Mouse (Mus musculus): Measurements from ENCODE around the gene AU040320. TPM values are rescaled to one million over a fixed set of nuclear protein-coding genes. Genes with fewer than 3 reads are reported as not detected.

AU040320 gene
- polyA plus RNA-seq, 1 experiment, result 56.6 TPM

GRCm38 (mm10) chr4:126750863-126751555 is 2.3 kb upstream of the AU040320 start:
- no peaks in the 10 kb centered on the region for H3K27me3 ChIP-seq (replicated peaks; ENCODE audit: control insufficient read depth, insufficient read depth, low read length)
- no peak for TF ChIP-seq CTCF (conservative IDR thresholded peaks at IDR 0.05; ENCODE audit: insufficient read depth, insufficient read length, low read depth, low read length)
- no peak for TF ChIP-seq POLR2A (IDR thresholded peaks at IDR 0.05; ENCODE audit: low read depth, low read length)
- 90% methylated on average over 8 of the region's 8 CpGs for WGBS
- H3K4me1 ChIP-seq (ENCODE audit: control insufficient read depth, insufficient read depth, low read length), result 0 out of 2 replicates have a peak, but pooled peaks cover 3% of the 10 kb centered on the region
- no peaks in the 10 kb centered on the region; the same call in 1 of the 2 replicates for H3K36me3 ChIP-seq (ENCODE audit: control insufficient read depth, insufficient read depth, low read length)
- DNase-seq, result no peak
- no peak overlapping the region for H3K27ac ChIP-seq (ENCODE audit: insufficient read depth, low read depth, low read length)
- H3K4me3 ChIP-seq (ENCODE audit: insufficient read depth, low read depth, low read length), result no peak overlapping the region

GRCm38 (mm10) chr4:126751556-126752023 is 1.8 kb upstream of the AU040320 start:
- Histone ChIP-seq H3K27me3 (replicated peaks; ENCODE audit: control insufficient read depth, insufficient read depth, low read length) (no peaks in the 10 kb centered on the region), H3K4me1 (ENCODE audit: control insufficient read depth, insufficient read depth, low read length) (0 out of 2 replicates have a peak, but pooled peaks cover 3% of the 10 kb centered on the region), H3K4me3 (ENCODE audit: insufficient read depth, low read depth, low read length) (no peak overlapping the region), H3K27ac (ENCODE audit: insufficient read depth, low read depth, low read length) (no peak overlapping the region), H3K36me3 (ENCODE audit: control insufficient read depth, insufficient read depth, low read length) (no peaks in the 10 kb centered on the region)
- TF ChIP-seq POLR2A (IDR thresholded peaks at IDR 0.05; ENCODE audit: low read depth, low read length) (no peak), CTCF (conservative IDR thresholded peaks at IDR 0.05; ENCODE audit: insufficient read depth, insufficient read length, low read depth, low read length) (no peak)
- DNase-seq, result no peak
- 76% methylated on average over 10 of the region's 10 CpGs for WGBS

GRCm38 (mm10) chr4:126752024-126752607 is 1.2 kb upstream of the AU040320 start:
- H3K4me3 ChIP-seq (ENCODE audit: insufficient read depth, low read depth, low read length), result peak overlapping the region; percentile 82
- no peaks in the 10 kb centered on the region for H3K27me3 ChIP-seq (replicated peaks; ENCODE audit: control insufficient read depth, insufficient read depth, low read length)
- H3K27ac ChIP-seq (ENCODE audit: insufficient read depth, low read depth, low read length), result no peak overlapping the region
- H3K4me1 ChIP-seq (ENCODE audit: control insufficient read depth, insufficient read depth, low read length), result 0 out of 2 replicates have a peak, but pooled peaks cover 3% of the 10 kb centered on the region
- no peaks in the 10 kb centered on the region for H3K36me3 ChIP-seq (ENCODE audit: control insufficient read depth, insufficient read depth, low read length)
- WGBS, result 16% methylated on average over 13 of the region's 13 CpGs
- no peak for DNase-seq
- no peak for TF ChIP-seq CTCF (conservative IDR thresholded peaks at IDR 0.05; ENCODE audit: insufficient read depth, insufficient read length, low read depth, low read length)
- TF ChIP-seq POLR2A (IDR thresholded peaks at IDR 0.05; ENCODE audit: low read depth, low read length), result no peak

GRCm38 (mm10) chr4:126752608-126753141 is 669 bp upstream of the AU040320 start:
- Histone ChIP-seq H3K27ac (ENCODE audit: insufficient read depth, low read depth, low read length) (no peak overlapping the region), H3K4me1 (ENCODE audit: control insufficient read depth, insufficient read depth, low read length) (0 out of 2 replicates have a peak, but pooled peaks cover 3% of the 10 kb centered on the region), H3K36me3 (ENCODE audit: control insufficient read depth, insufficient read depth, low read length) (no peaks in the 10 kb centered on the region; the same call in 1 of the 2 replicates), H3K27me3 (replicated peaks; ENCODE audit: control insufficient read depth, insufficient read depth, low read length) (no peaks in the 10 kb centered on the region), H3K4me3 (ENCODE audit: insufficient read depth, low read depth, low read length) (peak overlapping the region; percentile 82)
- WGBS, result under 1% methylated on average over 23 of the region's 23 CpGs
- no peak for TF ChIP-seq POLR2A (IDR thresholded peaks at IDR 0.05; ENCODE audit: low read depth, low read length)
- TF ChIP-seq CTCF (conservative IDR thresholded peaks at IDR 0.05; ENCODE audit: insufficient read depth, insufficient read length, low read depth, low read length), result no peak
- no peak for DNase-seq

- Histone ChIP-seq H3K4me1 (ENCODE audit: control insufficient read depth, insufficient read depth, low read length) (0 out of 2 replicates have a peak, but pooled peaks cover 3% of the 10 kb centered on the region), H3K36me3 (ENCODE audit: control insufficient read depth, insufficient read depth, low read length) (no peaks in the 10 kb centered on the region; the same call in 1 of the 2 replicates), H3K4me3 (ENCODE audit: insufficient read depth, low read depth, low read length) (peak overlapping the region; percentile 82), H3K27ac (ENCODE audit: insufficient read depth, low read depth, low read length) (peak overlapping the region; percentile 70), H3K27me3 (replicated peaks; ENCODE audit: control insufficient read depth, insufficient read depth, low read length) (no peaks in the 10 kb centered on the region)
- 2% methylated on average over 12 of the region's 12 CpGs for WGBS
- DNase-seq, result no peak
- TF ChIP-seq POLR2A (IDR thresholded peaks at IDR 0.05; ENCODE audit: low read depth, low read length), result no peak
- TF ChIP-seq CTCF (conservative IDR thresholded peaks at IDR 0.05; ENCODE audit: insufficient read depth, insufficient read length, low read depth, low read length), result no peak
These were observed 877 bp downstream of the AU040320 start for GRCm38 (mm10) chr4:126754231-126754611.

GRCm38 (mm10) chr4:126754736-126755374 is 1.5 kb downstream of the AU040320 start:
- 41% methylated on average over 12 of the region's 12 CpGs for WGBS
- H3K4me1 ChIP-seq (ENCODE audit: control insufficient read depth, insufficient read depth, low read length), result 0 out of 2 replicates have a peak, but pooled peaks cover 3% of the 10 kb centered on the region
- TF ChIP-seq CTCF (conservative IDR thresholded peaks at IDR 0.05; ENCODE audit: insufficient read depth, insufficient read length, low read depth, low read length), result no peak
- no peak for TF ChIP-seq POLR2A (IDR thresholded peaks at IDR 0.05; ENCODE audit: low read depth, low read length)
- no peak overlapping the region for H3K27ac ChIP-seq (ENCODE audit: insufficient read depth, low read depth, low read length)
- no peak for DNase-seq
- H3K4me3 ChIP-seq (ENCODE audit: insufficient read depth, low read depth, low read length), result no peak overlapping the region
- H3K27me3 ChIP-seq (replicated peaks; ENCODE audit: control insufficient read depth, insufficient read depth, low read length), result no peaks in the 10 kb centered on the region
- H3K36me3 ChIP-seq (ENCODE audit: control insufficient read depth, insufficient read depth, low read length), result no peaks in the 10 kb centered on the region; the same call in 1 of the 2 replicates
